Mouse (Mus musculus) right cerebral cortex, postnatal 14 days (tissue): ENCODE measurements around the gene Otol1.

Experiments used
- DNase-seq: peaks from one replicate; pipeline ENCODE4 v3.0.0; 2022

Otol1 gene

DNA sequence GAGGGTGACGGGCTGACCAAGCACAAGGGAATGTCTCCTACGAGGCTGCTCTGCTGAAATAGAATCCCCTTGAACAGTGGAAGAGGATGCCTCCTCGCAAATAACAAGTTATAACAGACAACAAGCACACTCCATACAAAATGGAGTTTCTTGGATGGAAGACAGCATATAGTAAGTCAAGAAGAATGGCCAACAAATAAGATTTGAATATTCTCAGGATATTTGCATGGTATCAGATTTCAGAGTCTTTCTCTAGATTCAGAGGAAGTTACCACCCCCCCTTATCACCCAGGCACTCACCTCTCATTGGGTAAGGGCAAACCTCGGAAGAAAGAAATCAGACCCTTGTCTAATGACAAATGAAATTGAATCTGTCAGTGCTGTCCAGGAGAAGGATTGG is at the start of gene Otol1:
Otol1 (plus strand) TSS at position 301 of the 400 bp plus-strand sequence.
- DNase-seq, result no peak

DNA sequence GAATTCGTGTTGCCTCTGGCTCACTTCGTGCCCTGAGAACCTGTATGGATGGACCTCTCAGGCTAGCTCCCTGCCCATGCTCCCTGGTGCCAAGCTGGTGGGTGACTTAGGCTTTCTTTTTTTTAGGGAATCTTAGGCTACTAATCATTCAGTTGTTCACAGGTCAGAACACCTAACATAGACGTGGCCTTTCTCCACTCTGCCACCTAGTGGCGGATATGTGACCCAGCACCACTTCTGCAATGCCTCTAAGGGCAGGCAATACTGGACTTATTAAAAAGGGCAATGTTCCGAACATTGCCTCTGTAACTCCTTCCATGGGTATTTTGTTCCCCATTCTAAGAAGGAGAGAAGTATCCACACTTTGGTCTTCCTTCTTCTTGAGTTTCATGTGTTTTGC is 45.2 kb upstream of the Otol1 start:
- no peak for DNase-seq

DNA sequence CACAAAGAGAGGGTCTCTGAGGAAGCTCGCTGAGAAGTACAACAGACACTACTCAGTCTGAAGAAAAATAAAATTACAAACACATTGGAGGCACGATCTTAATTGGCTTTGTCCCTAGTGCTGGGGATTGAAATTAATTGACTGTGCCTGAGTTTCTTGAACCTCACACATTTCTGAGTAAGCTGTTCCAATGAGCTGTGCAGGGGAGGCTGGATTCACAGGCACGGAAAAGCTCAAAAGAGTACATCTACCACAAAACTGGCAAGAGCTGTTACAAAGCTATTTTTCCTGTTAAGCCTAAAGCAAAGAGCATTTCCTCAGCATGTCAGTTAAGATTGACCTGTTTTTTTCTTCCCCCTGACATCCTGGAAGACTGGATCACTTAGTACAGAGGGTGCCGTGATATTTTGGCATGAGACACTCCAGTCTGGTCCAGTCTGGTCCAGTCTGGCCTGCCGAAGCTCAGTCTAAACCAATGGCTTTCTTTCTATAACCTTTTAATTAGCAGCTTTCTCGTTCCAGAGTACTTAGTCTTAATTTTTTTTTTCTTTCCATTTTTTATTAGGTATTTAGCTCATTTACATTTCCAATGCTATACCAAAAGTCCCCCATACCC is 35.8 kb upstream of the Otol1 start:
- no peak for DNase-seq

DNA sequence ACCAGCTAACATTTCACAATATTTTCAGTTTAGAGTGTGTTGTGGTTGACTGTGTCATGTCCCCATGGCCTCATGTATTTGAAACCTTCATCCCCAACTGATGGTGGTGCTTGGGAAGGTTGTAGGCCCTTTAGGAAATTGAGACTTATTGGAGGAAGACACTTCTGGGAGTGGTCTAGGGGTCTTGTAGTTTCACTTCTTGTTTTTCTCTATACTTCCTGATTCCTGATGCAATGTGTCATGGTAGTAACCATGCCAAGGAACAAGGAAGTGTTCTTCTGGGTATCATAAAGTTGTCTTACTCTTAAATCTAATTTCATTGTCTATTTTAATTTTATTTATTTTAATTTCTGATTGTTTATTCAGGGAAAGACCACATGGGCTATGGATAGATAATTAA is 29.3 kb upstream of the Otol1 start:
- DNase-seq, result no peak

DNA sequence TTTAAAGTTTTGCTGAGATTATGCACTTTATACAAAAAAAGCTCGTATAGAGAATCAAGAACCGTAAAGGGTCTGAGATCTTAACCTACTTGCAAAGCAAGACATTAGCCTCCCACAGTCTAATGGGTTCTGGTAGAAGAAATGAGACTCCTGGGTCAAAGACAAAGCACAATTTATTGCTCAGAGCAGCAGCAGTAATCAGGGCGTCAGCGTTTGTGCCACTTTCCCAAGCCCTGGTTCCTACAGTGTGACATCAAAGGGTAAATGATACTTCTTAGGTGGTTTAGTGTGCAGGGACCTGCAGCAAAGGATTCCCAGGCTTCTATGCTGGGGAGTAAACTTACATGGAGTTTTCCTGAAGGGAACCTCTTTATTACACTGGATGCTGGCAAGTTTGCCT is 13.6 kb upstream of the Otol1 start:
- DNase-seq, result no peak

DNA sequence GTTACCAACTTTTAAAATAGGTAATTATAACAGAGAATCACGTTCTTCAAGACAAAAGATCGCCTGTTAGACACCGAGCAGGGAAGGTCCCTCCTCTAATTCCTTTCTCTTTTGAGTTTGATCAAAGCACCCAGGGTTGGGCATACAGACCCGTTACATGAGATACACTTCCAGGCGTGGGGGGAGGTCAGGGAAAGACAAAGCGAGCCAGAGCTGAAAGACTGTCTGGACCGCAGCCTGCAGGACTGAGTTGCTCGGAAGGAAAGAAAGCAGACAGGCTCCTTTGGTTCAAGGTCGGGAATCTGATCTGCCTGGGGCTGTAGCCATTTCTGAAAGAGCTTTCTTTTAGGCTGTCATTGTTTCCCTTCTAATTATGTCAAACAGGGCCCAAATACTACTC is 5.9 kb upstream of the Otol1 start:
- DNase-seq, result no peak

DNA sequence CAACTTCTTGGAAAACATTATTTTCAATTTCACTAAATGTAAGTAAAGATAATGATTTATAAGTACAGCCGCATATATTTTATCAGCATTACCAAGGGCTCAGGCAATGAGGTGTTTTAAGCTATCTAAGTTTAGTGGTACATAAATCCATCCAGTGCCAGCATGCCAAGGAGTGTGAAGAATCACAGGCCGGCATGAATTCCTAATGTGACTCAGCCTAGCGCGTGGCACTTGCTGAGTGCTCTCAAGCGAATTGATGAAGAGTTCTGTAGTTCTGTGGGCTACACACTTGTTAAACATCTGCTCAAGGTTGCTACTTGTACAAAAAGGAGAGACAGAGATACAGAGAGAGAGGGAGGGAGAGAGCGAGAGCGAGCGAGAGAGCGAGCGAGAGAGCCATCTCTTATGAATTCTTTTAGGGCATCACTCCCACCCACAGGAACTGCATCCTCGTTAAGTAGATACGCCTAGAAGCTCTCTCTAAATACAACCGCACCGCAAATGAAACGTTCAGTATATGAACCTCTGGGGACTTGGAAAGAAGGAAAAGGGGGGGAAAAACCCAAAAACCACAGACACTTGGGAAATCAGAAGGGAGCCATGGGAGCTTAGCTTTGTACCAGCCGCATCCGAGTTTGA is 4.2 kb upstream of the Otol1 start:
- no peak for DNase-seq

DNA sequence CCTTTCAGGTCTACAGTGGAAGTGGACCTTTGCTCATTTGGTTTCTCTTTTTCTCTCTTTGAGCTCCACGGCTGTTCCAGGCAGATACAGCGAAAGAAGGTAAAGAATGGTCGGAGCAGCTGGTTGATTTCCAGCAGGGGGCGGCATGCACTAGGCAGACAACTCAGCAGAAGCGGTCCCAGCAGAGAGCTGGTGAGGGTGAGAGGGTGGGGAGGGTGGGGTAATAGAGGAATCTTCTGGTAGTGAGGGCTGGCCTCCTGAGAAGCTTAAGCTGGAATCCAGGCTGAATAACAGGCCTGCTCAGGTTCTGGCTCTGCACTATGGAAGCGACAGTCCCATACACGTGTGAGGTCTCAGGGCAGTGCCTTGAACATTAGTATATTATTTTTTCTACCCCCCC is 3.5 kb upstream of the Otol1 start:
- DNase-seq, result peak; percentile 50

DNA sequence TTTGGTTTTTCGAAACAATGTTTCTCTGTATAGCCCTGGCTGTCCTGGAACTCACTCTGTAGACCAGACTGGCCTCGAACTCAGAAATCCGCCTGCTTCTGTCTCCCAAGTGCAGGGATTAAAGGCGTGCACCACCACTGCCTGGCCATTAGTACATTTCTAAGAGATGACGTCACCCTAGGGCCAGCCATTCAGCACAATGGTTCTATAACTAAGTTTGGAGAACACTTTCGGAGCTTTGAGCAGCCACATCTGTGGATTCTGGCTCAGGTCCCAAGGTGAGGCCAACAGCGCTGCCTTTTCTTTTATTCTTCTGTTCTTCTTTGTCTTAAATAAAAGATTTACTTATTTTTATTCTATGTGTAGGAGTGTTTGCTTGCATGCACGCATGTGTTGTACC is 3.0 kb upstream of the Otol1 start:
- no peak for DNase-seq

DNA sequence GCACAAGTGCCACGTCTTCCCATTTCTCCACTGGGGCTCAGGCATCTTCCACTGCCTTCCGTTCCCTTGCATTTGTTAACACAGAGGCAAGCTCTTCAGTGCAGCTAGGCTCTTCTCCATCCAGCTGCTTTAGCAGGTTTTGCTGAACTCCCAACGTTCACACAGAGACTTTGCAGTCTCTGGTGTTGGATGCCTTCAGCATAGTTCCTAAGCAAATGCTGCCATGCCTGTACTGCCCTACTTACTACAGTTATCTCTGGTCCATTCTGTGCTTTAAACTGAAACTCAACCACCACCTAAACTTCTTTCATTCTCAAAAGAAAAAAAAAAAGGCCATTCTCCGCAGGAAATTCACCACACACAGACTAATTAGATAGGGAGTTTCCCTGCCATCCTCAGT is 5.2 kb downstream of the Otol1 start:
- no peak for DNase-seq

DNA sequence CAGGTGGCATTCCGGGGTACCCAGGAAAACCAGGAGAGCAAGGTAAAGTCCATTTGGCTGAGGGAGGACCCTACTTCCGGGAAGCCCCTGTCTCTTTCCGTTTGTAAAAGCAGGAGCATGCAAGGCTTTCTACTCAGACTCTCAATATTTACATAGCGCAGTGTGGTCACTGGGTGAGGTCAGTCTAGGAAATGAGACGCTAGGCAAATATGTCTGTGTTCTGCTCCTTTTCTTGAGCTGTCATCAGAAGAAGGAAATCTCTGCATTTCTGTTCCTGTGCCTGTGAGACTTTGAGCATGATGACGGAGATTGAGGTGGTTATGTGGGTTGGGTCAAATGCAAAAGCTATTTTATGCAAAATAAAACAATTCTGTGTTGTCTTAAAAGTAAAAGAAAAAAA is 19.2 kb downstream of the Otol1 start:
- DNase-seq, result no peak

DNA sequence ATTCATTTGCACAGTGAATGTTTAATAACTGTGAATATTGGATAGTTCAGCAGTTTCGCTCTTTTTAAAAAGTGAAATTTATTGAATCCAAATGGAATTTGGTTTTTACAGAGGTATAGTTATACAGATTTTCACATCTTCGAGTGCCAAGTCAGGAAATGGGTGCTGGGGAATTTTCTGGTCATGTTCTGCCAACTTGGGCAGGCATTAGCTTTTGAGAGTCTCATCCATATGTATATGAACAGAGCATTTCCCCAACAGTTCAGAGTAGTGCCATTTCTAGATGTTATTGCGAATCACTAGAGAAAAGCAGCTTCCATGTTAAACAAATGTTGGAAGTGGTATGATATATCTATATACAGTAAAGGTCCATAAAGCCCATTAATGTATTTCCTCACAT is 21.8 kb downstream of the Otol1 start:
- DNase-seq, result no peak

DNA sequence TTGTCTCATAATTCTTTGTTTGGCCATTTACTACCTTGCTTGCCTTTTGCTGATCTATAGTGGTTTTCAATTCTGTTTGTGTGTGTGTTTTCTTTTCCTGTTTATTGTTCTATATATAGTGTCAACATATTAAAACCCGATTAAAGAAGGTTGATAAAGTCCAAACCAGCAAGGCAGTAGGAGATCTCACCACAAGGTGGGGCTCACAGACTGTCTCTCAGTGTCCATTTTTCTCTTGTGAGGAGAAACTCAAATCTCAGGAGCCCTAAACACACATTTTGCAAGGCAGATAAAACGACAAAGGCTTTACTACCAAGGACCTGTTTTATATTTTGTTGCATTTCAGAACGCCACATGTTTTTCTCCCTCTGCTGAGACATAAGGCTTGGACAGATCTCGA is 28.2 kb downstream of the Otol1 start:
- peak; percentile 58 for DNase-seq
